Mouse (Mus musculus): ENCODE measurements around the gene Kctd10. TPM values are rescaled to one million over a fixed set of nuclear protein-coding genes. Genes with fewer than 3 reads are reported as not detected.

Gene Kctd10
- polyA plus RNA-seq, 1 experiment from 2014 or later: 124 TPM

DNA sequence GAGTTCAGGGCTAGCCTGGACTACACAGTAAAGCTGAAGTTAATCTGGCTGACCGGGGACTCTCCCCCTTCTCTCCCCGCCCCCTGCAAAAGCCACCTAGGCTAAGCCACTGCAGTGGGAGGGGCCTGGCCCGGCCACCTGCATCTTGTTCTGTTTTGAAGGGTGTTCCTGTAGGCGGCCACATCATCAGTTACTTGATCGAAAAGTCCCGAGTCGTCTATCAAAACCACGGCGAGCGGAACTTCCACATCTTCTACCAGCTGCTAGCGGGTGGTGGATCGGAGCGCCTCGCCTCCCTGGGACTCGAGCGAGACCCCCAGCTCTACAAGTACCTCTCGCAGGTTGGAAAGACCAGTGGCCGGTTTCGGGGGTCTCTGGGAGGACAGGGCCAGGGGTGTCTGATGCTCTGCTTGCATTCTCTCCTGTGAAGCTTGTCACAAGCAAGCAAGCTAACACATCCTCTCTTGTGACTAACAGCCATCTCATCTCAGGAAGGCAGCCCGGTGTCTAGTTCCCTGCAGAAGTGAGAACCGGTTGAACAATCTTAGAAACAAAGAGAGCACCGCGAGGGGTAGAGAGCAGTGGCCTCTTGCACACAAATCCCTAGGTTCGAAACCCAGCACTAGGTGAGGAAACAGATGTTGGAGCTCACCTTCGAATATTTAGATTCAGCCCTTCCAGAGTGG, 57.1 kb downstream of the Kctd10 start:
- WGBS: 62% methylated on average over 25 of the region's 25 CpGs
- H3K27ac ChIP-seq (ENCODE audit: low read length): no peak overlapping the region
- no peaks in the 10 kb centered on the region for H3K4me1 ChIP-seq (ENCODE audit: insufficient read depth, low read length)
- peak overlapping the region; percentile 23; the same call in 1 of the 2 replicates for H3K4me2 ChIP-seq (replicated peaks; ENCODE audit: low read depth, low read length)
- no peak overlapping the region for H3K9ac ChIP-seq (replicated peaks; ENCODE audit: low read length)
- H3K27me3 ChIP-seq (ENCODE audit: insufficient read depth, low read length): no peaks in the 10 kb centered on the region; the same call in none of the 2 replicates
- no peaks in the 10 kb centered on the region for H3K36me3 ChIP-seq (ENCODE audit: insufficient read depth, low read length)
- no peaks in the 10 kb centered on the region for H3K9me3 ChIP-seq (ENCODE audit: low read length)
- no peak overlapping the region for H3K4me3 ChIP-seq (ENCODE audit: low read length)
- ATAC-seq (ENCODE audit: low FRiP score, low TSS enrichment): no peak

Small RNA genes within 50 kb of the gene (microRNA-seq; reads per million reads assigned to microRNA genes)
- not detected for gene Mir7027

Other genes with a start within 250 kb of the Kctd10 start
- 4.7 and 5.7 TPM in 2 replicates for gene Acacb, start 234.0 kb downstream of the Kctd10 start, polyA plus RNA-seq (2015; fragmentation: Nextera tagmentation; extraction: Ambion mirVana)
- 0.10 TPM in 1 of 2 replicates, not detected in the other for gene Foxn4, start 106.7 kb downstream of the Kctd10 start, polyA plus RNA-seq (2015; fragmentation: Nextera tagmentation; extraction: Ambion mirVana)
- gene Myo1h, start 91.3 kb downstream of the Kctd10 start, polyA plus RNA-seq (2015; fragmentation: Nextera tagmentation; extraction: Ambion mirVana): 2.4 and 2.8 TPM in 2 replicates
- gene Ube3b, start 99 bp upstream of the Kctd10 start, polyA plus RNA-seq (2015; fragmentation: Nextera tagmentation; extraction: Ambion mirVana): 51.5 and 54.0 TPM in 2 replicates
- gene Mmab, start 63.6 kb upstream of the Kctd10 start, polyA plus RNA-seq (2015; fragmentation: Nextera tagmentation; extraction: Ambion mirVana): 35.8 and 36.9 TPM in 2 replicates
- gene Mvk, start 63.8 kb upstream of the Kctd10 start, polyA plus RNA-seq (2015; fragmentation: Nextera tagmentation; extraction: Ambion mirVana): 37.2 and 39.5 TPM in 2 replicates
- gene Fam222a, start 187.5 kb upstream of the Kctd10 start, polyA plus RNA-seq (2015; fragmentation: Nextera tagmentation; extraction: Ambion mirVana): 4.1 and 4.5 TPM in 2 replicates

Measured in kidney, embryonic 16.5 days (tissue).